ENCODE assay signal across 1 mouse cellular context in the genomic region with DNA sequence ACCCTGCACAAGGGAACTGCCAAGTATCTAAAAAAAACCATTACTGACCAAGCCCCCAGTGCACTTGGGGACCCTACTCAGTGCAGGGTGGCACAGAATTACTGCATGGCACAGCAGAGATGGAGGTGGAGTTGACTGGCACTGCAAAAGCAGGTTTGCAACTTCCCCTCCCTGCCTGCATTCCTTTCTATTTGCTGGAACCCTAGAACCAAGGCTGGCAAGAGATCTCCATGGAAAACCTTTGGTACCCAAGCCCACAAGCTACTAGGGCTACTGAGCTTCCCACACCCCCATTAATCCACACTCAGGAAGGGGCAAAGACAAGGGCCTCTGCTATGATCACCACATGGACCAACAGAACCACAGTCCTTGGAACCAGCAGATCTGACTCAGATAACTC. TPM values are rescaled to one million over a fixed set of nuclear protein-coding genes. Genes with fewer than 3 reads are reported as not detected.
"Had no signal": no experiment of that assay in that cellular context is flagged by ENCODE, and none has a peak within 500 bp of the region (broad histone marks: within the 10 kb centered on the region; RNA-seq: fewer than 3 reads in every experiment).

No protein-coding gene starts in this region.

RNA-seq across cellular contexts. Expression of gene Gm14399, which starts 1.2 kb away (rescaled TPM):
- polyA plus RNA-seq: small intestine, adult 2 months had no signal
